Mouse (Mus musculus) kidney, embryonic 16.5 days (tissue): ENCODE data around the gene Adh7. TPM values are rescaled to one million over a fixed set of nuclear protein-coding genes. Genes with fewer than 3 reads are reported as not detected.
A peak's percentile ranks its signal among the peaks of the same experiment; 100 is the strongest.

Experiments used
- ATAC-seq: fragments of 200-750 bp; cut with Nextera tagmentation; 2 replicates; pipeline ENCODE4 v1.8.0; 2017; ENCODE audit warnings: moderate TSS enrichment; ENCODE audit not compliant: low FRiP score, low TSS enrichment
- H3K27ac ChIP-seq: fragments of 300-500 bp; sonication (generic); 2 replicates; pipeline ENCODE4 v1.5.1; 2014; ENCODE audit warnings: low read length
- H3K27me3 ChIP-seq: fragments of 300-500 bp; sonication (generic); 2 replicates; pipeline ENCODE4 v1.6.1; 2014; ENCODE audit warnings: low read length, control low read depth, mixed read lengths; ENCODE audit not compliant: insufficient read depth
- H3K36me3 ChIP-seq: fragments of 300-500 bp; sonication (generic); 2 replicates; pipeline ENCODE4 v1.6.1; 2014; ENCODE audit warnings: low read length, control low read depth, mixed read lengths; ENCODE audit not compliant: insufficient read depth
- H3K4me1 ChIP-seq: fragments of 300-500 bp; sonication (generic); 2 replicates; pipeline ENCODE4 v1.6.1; 2014; ENCODE audit warnings: low read length, control low read depth, mixed read lengths; ENCODE audit not compliant: insufficient read depth
- H3K4me2 ChIP-seq: fragments of 300-500 bp; sonication (generic); replicated peaks from 2 replicates; pipeline ENCODE4 v1.6.1; 2014; ENCODE audit warnings: low read depth, low read length
- H3K4me3 ChIP-seq: fragments of 300-500 bp; sonication (generic); 2 replicates; pipeline ENCODE4 v1.5.1; 2014; ENCODE audit warnings: mild to moderate bottlenecking, low read length
- H3K9ac ChIP-seq: fragments of 300-500 bp; sonication (generic); replicated peaks from 2 replicates; pipeline ENCODE4 v1.6.1; 2014; ENCODE audit warnings: low read length
- H3K9me3 ChIP-seq: fragments of 300-500 bp; sonication (generic); 2 replicates; pipeline ENCODE4 v1.6.1; 2016; ENCODE audit warnings: low read length, control low read depth
- WGBS: fragments of 180-500 bp; shearing (Covaris S2); extraction: QIAGEN DNeasy Blood & Tissue Kit; methylation state at CpG from one replicate; pipeline ENCODE4 v1.1.7; 2014; 5-methylcytosine and 5-hydroxymethylcytosine counted together
- polyA plus RNA-seq: library from polyadenylated mRNA; unstranded; fragments of >200 nt; fragmentation: Nextera tagmentation; extraction: Ambion mirVana; gene quantifications from 2 replicates; pipeline ENCODE4 v1.2.1, GENCODE M21; 2015

The Adh7 gene
- polyA plus RNA-seq, 1 experiment from 2014 or later: 0.66 TPM

GRCm38 (mm10) chr3:138260721-138261669, 43.4 kb downstream of the Adh7 start, which contains the start of gene Adh1:
TSS of gene Adh1 (plus strand) at chr3:138260991.
- no peaks in the 10 kb centered on the region for H3K27me3 ChIP-seq
- no peak for ATAC-seq
- H3K4me1 ChIP-seq: peaks cover 17% of the 10 kb centered on the region; the same call in 1 of the 2 replicates
- H3K9me3 ChIP-seq: no peaks in the 10 kb centered on the region
- H3K36me3 ChIP-seq: no peaks in the 10 kb centered on the region
- 55% methylated on average over 11 of the region's 11 CpGs for WGBS
- H3K4me2 ChIP-seq: no peak within 1 kb of the TSS
- H3K4me3 ChIP-seq: no peak within 1 kb of the TSS
- no peak within 1 kb of the TSS for H3K27ac ChIP-seq
- H3K9ac ChIP-seq: no peak within 1 kb of the TSS

GRCm38 (mm10) chr3:138262568-138262967, 45.0 kb downstream of the Adh7 start:
- peaks cover 17% of the 10 kb centered on the region; the same call in 1 of the 2 replicates for H3K4me1 ChIP-seq
- H3K27me3 ChIP-seq: no peaks in the 10 kb centered on the region
- no peak for ATAC-seq
- H3K27ac ChIP-seq: no peak overlapping the region
- no peak overlapping the region for H3K4me3 ChIP-seq
- H3K9ac ChIP-seq: no peak overlapping the region
- H3K9me3 ChIP-seq: no peaks in the 10 kb centered on the region
- 44% methylated on average over 4 of the region's 4 CpGs for WGBS
- no peaks in the 10 kb centered on the region for H3K36me3 ChIP-seq
- H3K4me2 ChIP-seq: no peak overlapping the region

DNA sequence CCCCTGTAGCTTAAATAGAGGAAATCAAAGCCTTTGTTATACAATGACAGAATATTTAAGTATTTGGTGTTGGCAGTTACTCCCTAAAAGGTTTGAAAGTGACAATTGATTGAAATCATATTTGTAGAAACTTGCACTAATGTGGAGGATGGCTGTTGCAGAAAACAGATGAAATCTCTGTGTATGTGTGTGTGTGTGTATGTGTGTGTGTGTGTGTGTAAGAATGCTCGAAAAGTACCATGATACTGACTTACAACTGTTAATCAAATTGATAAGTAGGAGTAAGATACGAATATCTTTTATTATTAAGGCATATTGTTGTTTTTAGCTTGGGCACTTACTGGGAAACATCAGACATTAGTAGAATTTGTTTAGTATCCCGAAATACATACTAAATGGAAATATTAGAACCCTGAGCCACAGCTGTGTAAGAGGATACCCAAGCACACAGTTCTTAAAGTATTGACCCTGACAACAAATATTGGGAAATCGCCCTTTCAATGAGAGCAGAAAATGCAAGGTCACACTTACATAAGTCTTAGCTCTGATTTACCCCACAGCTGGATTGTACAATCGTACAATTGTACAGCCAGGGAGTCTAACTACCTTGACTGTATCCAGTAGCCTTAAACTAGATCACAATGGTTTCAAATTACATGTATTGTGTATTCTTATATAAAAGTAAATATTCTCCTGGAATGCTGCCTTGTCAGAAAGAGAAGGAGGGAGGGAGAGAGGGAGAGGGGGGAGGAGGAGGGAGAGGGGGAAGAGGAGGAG, 45.8 kb downstream of the Adh7 start:
- Histone ChIP-seq H3K9me3 (no peaks in the 10 kb centered on the region), H3K36me3 (no peaks in the 10 kb centered on the region), H3K9ac (no peak overlapping the region), H3K27me3 (no peaks in the 10 kb centered on the region), H3K27ac (no peak overlapping the region), H3K4me3 (no peak overlapping the region), H3K4me1 (peaks cover 17% of the 10 kb centered on the region; the same call in 1 of the 2 replicates), H3K4me2 (no peak overlapping the region)
- 40% methylated on average over 5 of the region's 5 CpGs for WGBS
- ATAC-seq: 0 out of 2 replicates have a peak, but pooled peaks have one; percentile 27

DNA sequence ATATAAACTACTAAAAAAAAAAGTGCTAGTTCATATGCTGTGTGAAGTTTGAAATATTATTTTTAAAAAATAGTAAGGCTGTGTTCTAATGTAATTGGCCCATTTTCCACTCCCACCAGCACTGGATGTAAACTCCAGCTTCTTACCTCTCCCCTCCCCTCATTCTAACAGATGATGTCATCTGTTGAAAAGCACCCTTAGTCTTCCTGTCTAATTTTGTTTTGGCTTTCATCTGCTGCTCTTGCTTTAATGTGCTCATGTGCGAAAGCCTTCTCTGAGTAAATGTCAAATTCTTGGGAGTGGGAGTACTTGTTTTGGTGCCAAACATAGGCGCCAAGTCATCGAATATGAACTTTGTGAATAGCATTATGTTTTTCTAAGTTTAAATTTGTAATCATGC, 47.1 kb downstream of the Adh7 start:
- Histone ChIP-seq H3K4me3 (no peak overlapping the region), H3K9me3 (no peaks in the 10 kb centered on the region), H3K36me3 (no peaks in the 10 kb centered on the region), H3K9ac (no peak overlapping the region), H3K4me1 (peaks cover 17% of the 10 kb centered on the region; the same call in 1 of the 2 replicates), H3K27me3 (no peaks in the 10 kb centered on the region), H3K27ac (no peak overlapping the region), H3K4me2 (no peak overlapping the region)
- no peak for ATAC-seq
- 54% methylated on average over 3 of the region's 3 CpGs for WGBS

DNA sequence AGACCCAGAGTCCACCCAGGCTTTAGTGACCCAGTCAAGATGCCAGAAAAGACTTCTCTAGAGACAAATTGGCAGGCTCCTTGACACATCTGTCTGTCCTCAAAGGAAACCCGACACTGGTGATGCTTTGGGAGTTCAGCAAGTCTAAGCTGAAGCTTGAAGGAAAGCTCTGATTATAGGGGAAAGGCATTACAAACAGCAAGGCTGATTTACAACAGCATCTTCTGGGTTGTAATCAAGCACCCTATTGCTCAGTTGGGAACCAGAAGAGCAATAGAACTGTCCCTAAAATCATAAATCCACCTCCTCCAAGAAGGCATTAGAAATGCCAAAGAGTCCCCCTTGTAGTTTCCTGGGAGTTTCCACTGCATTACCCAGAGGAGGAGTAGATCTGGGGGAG, 52.9 kb downstream of the Adh7 start:
- no peak overlapping the region for H3K27ac ChIP-seq
- 3% methylated on average over 1 of the region's 1 CpGs for WGBS
- H3K36me3 ChIP-seq: no peaks in the 10 kb centered on the region
- no peaks in the 10 kb centered on the region for H3K27me3 ChIP-seq
- H3K4me3 ChIP-seq: no peak overlapping the region
- H3K9me3 ChIP-seq: no peaks in the 10 kb centered on the region
- peak; percentile 85 for ATAC-seq
- no peak overlapping the region for H3K4me2 ChIP-seq
- no peak overlapping the region for H3K9ac ChIP-seq
- H3K4me1 ChIP-seq: peaks cover 12% of the 10 kb centered on the region; the same call in 1 of the 2 replicates

- Histone ChIP-seq H3K4me2 (no peak overlapping the region), H3K36me3 (no peaks in the 10 kb centered on the region), H3K27me3 (no peaks in the 10 kb centered on the region), H3K9ac (no peak overlapping the region), H3K4me1 (peaks cover 12% of the 10 kb centered on the region; the same call in 1 of the 2 replicates), H3K27ac (no peak overlapping the region), H3K9me3 (no peaks in the 10 kb centered on the region), H3K4me3 (no peak overlapping the region)
- no peak for ATAC-seq
- 39% methylated on average over 2 of the region's 2 CpGs for WGBS
Measured at GRCm38 (mm10) chr3:138271297-138271696, 53.7 kb downstream of the Adh7 start.

DNA sequence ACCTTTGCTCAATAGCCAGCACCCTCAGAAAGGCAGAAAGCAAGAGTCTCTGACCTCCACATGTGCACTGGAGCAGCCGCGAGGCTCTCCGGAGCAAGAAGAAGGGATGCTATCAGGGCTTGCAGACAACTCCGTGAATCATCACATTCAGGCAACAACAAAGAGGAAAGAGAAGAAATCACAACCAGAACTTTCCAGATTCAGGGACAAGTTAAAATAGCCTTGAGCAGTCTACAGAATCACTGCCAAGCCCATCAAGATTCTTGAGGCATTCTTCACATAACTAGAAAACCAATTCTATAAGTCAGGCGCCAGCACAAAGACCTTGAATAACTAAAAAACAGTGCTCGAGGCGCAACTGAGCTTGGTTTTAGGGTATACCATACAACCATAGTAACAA, 55.5 kb downstream of the Adh7 start:
- H3K4me1 ChIP-seq: peaks cover 21% of the 10 kb centered on the region
- H3K27ac ChIP-seq: no peak overlapping the region
- WGBS: 69% methylated on average over 7 of the region's 7 CpGs
- no peak overlapping the region for H3K9ac ChIP-seq
- H3K4me2 ChIP-seq: no peak overlapping the region
- H3K27me3 ChIP-seq: no peaks in the 10 kb centered on the region
- no peak for ATAC-seq
- H3K9me3 ChIP-seq: no peaks in the 10 kb centered on the region
- H3K36me3 ChIP-seq: no peaks in the 10 kb centered on the region
- H3K4me3 ChIP-seq: no peak overlapping the region

- Histone ChIP-seq H3K9ac (no peak overlapping the region; the same call in 1 of the 2 replicates), H3K4me3 (no peak overlapping the region), H3K9me3 (no peaks in the 10 kb centered on the region), H3K4me2 (no peak overlapping the region), H3K27ac (peak overlapping the region; percentile 20), H3K27me3 (no peaks in the 10 kb centered on the region), H3K4me1 (peaks cover 21% of the 10 kb centered on the region), H3K36me3 (no peaks in the 10 kb centered on the region)
- no peak for ATAC-seq
- WGBS: 54% methylated on average over 3 of the region's 3 CpGs
Measured at GRCm38 (mm10) chr3:138275100-138275499, 57.5 kb downstream of the Adh7 start.

- Histone ChIP-seq H3K27ac (no peak overlapping the region), H3K4me2 (no peak overlapping the region)
- 91% methylated on average over 9 of the region's 9 CpGs for WGBS
Measured at GRCm38 (mm10) chr3:138282556-138282955, 65.0 kb downstream of the Adh7 start.

More at GRCm38 (mm10) chr3:138282556-138282955, 65.0 kb downstream of the Adh7 start:
- H3K4me1 ChIP-seq: peaks cover 1% of the 10 kb centered on the region; the same call in 1 of the 2 replicates
- no peaks in the 10 kb centered on the region for H3K27me3 ChIP-seq
- no peak overlapping the region for H3K4me3 ChIP-seq
- no peaks in the 10 kb centered on the region for H3K9me3 ChIP-seq
- ATAC-seq: no peak
- H3K9ac ChIP-seq: no peak overlapping the region
- H3K36me3 ChIP-seq: no peaks in the 10 kb centered on the region
